Mouse (Mus musculus) E14TG2a.4 (cell line): ENCODE measurements around the gene Gm572.

Experiments
- CTCF ChIP-seq: conservative IDR thresholded peaks from 2 replicates; pipeline ENCODE4 v1.5.1; 2014; ENCODE audit warnings: low read length
- NANOG ChIP-seq: IDR thresholded peaks from 2 replicates; pipeline ENCODE4 v1.6.1; 2014; ENCODE audit warnings: borderline replicate concordance, low read length, mixed read lengths

- TF ChIP-seq CTCF, result no peak
- no peak for TF ChIP-seq NANOG
Observed at GRCm38 (mm10) chr4:148675043-148675442, 31.9 kb downstream of the Gm572 start.
